Mouse (Mus musculus) cortical plate, adult 2 months (tissue): Measurements from ENCODE around the gene Add3.

Source experiments
- CTCF ChIP-seq: fragments of 200-500 bp; IDR thresholded peaks from 2 replicates; pipeline ENCODE4 v1.5.1; 2011; ENCODE audit warnings: mild to moderate bottlenecking, control low read depth, low read length; ENCODE audit not compliant: insufficient read depth; ENCODE audit errors: extremely low read depth
- POLR2A ChIP-seq: fragments of 200-500 bp; IDR thresholded peaks from 2 replicates; pipeline ENCODE4 v1.6.1; 2011; ENCODE audit warnings: mild to moderate bottlenecking, low read length, control low read depth; ENCODE audit not compliant: insufficient read depth; ENCODE audit errors: extremely low read depth

DNA sequence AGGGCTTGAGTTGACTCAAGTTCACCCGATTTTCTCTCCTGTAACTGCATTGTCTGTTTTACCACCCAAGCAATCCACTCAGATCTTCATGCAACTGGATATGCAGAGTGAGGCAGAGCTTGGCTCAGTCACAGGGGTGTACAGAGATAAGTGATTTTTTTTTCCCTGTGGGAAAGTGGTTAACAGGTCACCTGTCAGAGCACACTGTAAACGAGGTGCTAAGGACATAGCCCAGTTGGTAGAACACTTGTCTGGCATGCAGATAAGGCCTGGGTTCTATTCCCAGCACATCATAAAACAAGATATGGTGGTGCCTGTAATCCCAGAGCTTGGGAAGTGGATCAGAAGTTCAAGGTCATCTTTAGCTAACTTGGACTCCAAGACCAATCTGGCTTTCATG, 14.6 kb upstream of the Add3 start:
- no peak for TF ChIP-seq CTCF
- no peak for TF ChIP-seq POLR2A
